Mouse (Mus musculus) liver, adult 2 months (tissue): ENCODE results near the gene Myo16. TPM values are rescaled to one million over a fixed set of nuclear protein-coding genes. Genes with fewer than 3 reads are reported as not detected.
A peak's percentile ranks its signal among the peaks of the same experiment; 100 is the strongest.

Experiments
- DNase-seq: peaks from one replicate; pipeline ENCODE4 v3.0.0-alpha.2; 2011; ENCODE audit warnings: low read depth, low spot score; ENCODE audit errors: extremely low read depth
- H3K27ac ChIP-seq: fragments of 200-500 bp; replicated peaks from 2 replicates; pipeline ENCODE4 v1.5.1; 2012; ENCODE audit warnings: low read depth, mild to moderate bottlenecking, control low read depth, inconsistent platforms, low read length; ENCODE audit not compliant: insufficient read depth
- H3K27me3 ChIP-seq: fragments of 200-500 bp; 2 replicates; pipeline ENCODE4 v1.6.1; 2012; ENCODE audit warnings: mild to moderate bottlenecking, moderate library complexity, low read length, inconsistent platforms; ENCODE audit not compliant: control insufficient read depth, insufficient read depth
- H3K36me3 ChIP-seq: fragments of 200-500 bp; 2 replicates; pipeline ENCODE4 v1.6.1; 2012; ENCODE audit warnings: low read length, inconsistent platforms; ENCODE audit not compliant: control insufficient read depth, insufficient read depth
- H3K4me1 ChIP-seq: fragments of 200-500 bp; 2 replicates; pipeline ENCODE4 v1.6.1; 2011; ENCODE audit warnings: low read length; ENCODE audit not compliant: control insufficient read depth, insufficient read depth
- H3K4me3 ChIP-seq: fragments of 200-500 bp; 2 replicates; pipeline ENCODE4 v1.5.1; 2011; ENCODE audit warnings: low read depth, mild to moderate bottlenecking, control low read depth, low read length, moderate library complexity; ENCODE audit not compliant: insufficient read depth
- H3K79me2 ChIP-seq: fragments of 200-500 bp; 2 replicates; pipeline ENCODE4 v1.6.1; 2012; ENCODE audit warnings: inconsistent platforms, mild to moderate bottlenecking, low read length, moderate library complexity; ENCODE audit not compliant: control insufficient read depth, insufficient read depth
- H3K9ac ChIP-seq: fragments of 200-500 bp; 2 replicates; pipeline ENCODE4 v1.6.1; 2012; ENCODE audit warnings: low read depth, mild to moderate bottlenecking, control low read depth, inconsistent platforms, low read length
- CTCF ChIP-seq: fragments of 200-500 bp; IDR thresholded peaks from 2 replicates; pipeline ENCODE4 v1.5.1; 2011; ENCODE audit warnings: low read depth, low read length, control low read depth
- POLR2A ChIP-seq: fragments of 200-500 bp; IDR thresholded peaks from 2 replicates; pipeline ENCODE4 v1.6.1; 2011; ENCODE audit warnings: low read length, control low read depth; ENCODE audit not compliant: insufficient read depth; ENCODE audit errors: extremely low read depth
- WGBS: fragments of 180-500 bp; shearing (Covaris S2); methylation state at CpG from one replicate; pipeline ENCODE4 v1.1.7; 2018; 5-methylcytosine and 5-hydroxymethylcytosine counted together
- polyA plus RNA-seq: library from polyadenylated mRNA; depleted of rRNA; stranded (reverse); fragments of >200 nt; gene quantifications from 2 replicates; pipeline ENCODE4 v1.2.3, GENCODE M21; 2012
- total RNA-seq: library from RNA; depleted of rRNA; stranded (reverse); fragments of >200 nt; gene quantifications from 2 replicates; pipeline ENCODE4 v1.2.3, GENCODE M21; 2014

The Myo16 gene
- total and polyA plus RNA-seq, 2 experiments = not detected

DNA sequence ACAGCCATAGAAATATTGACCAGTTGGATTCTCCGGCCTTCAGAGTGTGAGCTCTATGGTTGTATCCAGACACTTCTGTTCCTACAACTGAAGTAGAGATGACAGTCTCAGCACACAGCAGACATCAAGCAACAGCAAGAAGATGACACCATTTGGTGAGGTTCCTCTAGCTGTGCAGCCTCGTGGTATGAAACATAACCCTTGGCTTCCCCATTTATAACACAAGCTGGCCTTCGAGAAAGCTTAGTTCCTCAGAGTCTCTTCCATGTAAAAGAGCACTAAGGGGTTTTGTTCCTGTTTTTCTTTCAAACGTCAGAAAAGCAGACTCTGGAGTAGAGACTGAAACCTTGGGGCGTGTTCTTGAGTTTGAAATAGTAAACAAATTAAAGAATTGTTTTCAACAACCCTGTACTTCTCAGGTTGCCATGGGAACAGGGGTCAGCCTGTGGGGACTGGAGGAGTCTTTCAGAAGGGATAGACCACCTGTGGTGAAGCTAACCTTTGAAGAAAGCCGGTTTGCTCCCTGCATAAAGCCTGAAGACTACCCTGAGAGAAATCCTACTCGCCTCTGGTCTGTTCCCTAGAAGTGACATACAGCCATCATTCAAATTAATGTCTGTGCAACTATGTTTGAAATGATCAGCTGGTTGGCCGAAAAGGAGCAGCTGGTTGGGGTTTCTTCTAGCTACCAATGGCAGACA lies 510.2 kb downstream of the Myo16 start:
- Histone ChIP-seq H3K9ac (no peak overlapping the region), H3K4me1 (no peaks in the 10 kb centered on the region), H3K27ac (no peak overlapping the region), H3K4me3 (no peak overlapping the region), H3K27me3 (no peaks in the 10 kb centered on the region), H3K79me2 (no peaks in the 10 kb centered on the region), H3K36me3 (no peaks in the 10 kb centered on the region)
- 66% methylated on average over 8 of the region's 8 CpGs for WGBS
- DNase-seq = peak; percentile 44
- TF ChIP-seq POLR2A (no peak), CTCF (no peak)

DNA sequence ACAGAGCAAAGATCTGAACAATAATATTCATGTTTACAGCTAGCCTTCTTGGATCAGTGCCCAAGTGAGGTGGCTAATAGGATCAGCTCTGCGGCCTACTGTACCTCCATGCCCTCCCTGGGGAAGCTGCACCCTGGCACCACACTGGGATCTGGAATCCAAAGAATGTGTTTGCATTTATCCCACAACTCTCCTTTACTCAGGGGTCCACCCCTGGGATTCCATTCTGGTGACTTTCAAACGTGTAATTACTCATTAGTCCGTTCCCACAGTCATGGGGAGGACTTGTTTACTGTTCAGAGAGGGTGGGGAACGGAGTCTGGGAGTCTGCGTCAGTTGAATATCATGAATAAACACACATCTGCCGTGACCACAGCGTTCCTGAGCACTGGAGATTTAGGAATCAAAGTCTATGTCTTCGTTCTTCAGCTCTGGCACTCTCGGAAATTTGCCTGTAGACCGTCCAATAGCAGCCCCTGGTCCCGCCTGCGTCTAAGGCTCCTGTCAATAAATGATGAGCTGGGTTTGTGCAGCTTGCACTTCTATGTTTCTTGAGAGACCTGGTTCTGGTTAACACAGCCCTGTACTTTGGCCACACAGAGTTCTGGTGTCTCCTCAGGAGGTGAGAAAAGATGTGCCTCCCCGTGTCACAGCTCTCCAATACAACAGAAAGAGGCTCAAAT lies 511.3 kb downstream of the Myo16 start:
- Histone ChIP-seq H3K36me3 (no peaks in the 10 kb centered on the region), H3K4me1 (no peaks in the 10 kb centered on the region), H3K27ac (no peak overlapping the region), H3K4me3 (no peak overlapping the region), H3K9ac (no peak overlapping the region), H3K79me2 (no peaks in the 10 kb centered on the region), H3K27me3 (no peaks in the 10 kb centered on the region)
- no peak for DNase-seq
- TF ChIP-seq CTCF = no peak
- TF ChIP-seq POLR2A = no peak
- WGBS = 41% methylated on average over 13 of the region's 13 CpGs

DNA sequence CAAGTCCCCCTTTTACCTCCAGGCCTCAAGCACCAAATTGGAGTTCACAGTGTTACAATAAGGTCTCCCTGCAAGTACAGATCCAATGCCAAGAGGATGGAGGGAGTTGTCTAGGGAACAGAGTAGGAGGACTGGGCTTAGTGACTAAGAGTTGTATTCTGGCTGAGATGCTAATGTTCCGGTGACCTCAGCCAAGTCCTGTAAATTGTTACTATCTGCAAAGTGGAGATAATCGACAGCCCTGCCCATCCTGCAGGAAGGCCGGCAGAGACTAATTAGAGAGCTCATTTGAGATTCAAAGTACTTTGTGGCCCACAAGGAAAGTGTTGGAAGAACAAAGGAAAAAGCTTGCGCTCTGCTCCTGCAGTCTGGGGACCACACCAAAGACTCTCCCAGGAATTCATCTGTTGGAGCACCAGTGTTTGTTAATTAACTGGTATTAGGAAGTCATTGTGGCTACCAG lies 512.1 kb downstream of the Myo16 start:
- Histone ChIP-seq H3K79me2 (no peaks in the 10 kb centered on the region), H3K27ac (no peak overlapping the region), H3K36me3 (no peaks in the 10 kb centered on the region), H3K9ac (no peak overlapping the region), H3K4me3 (no peak overlapping the region), H3K4me1 (no peaks in the 10 kb centered on the region), H3K27me3 (no peaks in the 10 kb centered on the region)
- TF ChIP-seq POLR2A = no peak
- no peak for TF ChIP-seq CTCF
- 63% methylated on average over 4 of the region's 4 CpGs for WGBS
- DNase-seq = no peak

DNA sequence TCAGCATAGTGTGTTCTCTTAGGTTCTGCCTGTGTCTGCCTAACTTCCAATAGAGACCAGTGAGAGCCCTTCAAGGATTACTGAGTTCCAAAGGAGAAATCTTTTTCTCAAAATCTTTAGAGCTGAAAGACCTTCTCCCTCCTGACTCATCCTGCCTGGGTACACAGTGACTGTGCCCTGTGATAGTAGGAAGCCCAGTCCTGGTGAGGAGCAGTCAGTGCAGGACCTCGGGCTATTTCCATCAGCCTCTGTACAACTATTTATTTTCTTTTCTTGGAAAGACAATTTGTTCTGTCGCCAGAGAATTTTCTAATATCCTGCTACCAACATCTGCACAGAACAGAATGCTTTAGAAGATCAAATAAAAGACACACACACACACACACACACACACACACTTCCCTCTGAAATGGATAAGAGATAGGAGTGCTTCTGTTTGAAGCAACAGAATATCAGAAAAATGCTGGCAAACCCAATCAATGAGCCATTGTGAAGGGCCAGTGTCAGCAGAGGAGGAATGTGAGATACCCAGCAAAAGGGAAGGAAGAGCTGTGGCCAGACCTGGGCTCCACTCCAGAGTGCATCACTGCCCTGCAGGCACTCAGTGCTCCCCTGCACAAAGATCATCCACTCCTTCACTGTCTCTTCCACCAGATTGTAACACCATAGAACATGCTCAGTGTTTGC lies 518.3 kb downstream of the Myo16 start:
- Histone ChIP-seq H3K27ac (no peak overlapping the region), H3K4me3 (no peak overlapping the region), H3K27me3 (no peaks in the 10 kb centered on the region), H3K9ac (no peak overlapping the region), H3K79me2 (no peaks in the 10 kb centered on the region), H3K36me3 (no peaks in the 10 kb centered on the region), H3K4me1 (no peaks in the 10 kb centered on the region)
- 29% methylated on average over 2 of the region's 2 CpGs for WGBS
- no peak for DNase-seq
- TF ChIP-seq CTCF = no peak
- TF ChIP-seq POLR2A = no peak

DNA sequence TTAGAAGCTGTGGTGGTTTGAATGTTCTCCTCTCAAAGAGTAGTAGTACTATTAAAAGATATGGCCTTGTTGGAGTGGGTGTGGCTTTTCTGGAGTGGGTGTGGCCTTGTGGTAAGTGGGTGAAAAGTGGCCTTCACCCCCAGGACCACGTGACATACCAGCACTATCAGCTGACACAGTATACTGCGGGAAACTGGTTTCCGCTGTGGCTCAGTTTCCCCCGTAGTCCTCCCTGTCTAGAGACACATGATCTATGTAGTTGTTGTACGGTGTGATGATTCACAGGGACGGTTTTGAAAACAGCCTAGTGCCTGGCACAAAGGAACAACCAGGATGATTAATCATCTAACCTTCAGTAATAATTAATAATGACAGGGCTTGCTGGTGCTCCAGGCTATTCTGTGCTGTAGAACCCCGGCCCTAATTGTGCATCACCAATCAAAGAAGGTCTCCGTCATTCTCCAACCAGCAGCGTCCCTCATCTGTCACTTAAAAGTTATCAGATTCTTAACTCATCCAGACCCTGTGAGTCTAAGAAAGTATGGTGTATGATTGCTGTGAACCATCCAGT lies 524.2 kb downstream of the Myo16 start:
- Histone ChIP-seq H3K36me3 (no peaks in the 10 kb centered on the region), H3K9ac (no peak overlapping the region), H3K27me3 (no peaks in the 10 kb centered on the region), H3K79me2 (no peaks in the 10 kb centered on the region), H3K4me3 (no peak overlapping the region), H3K4me1 (no peaks in the 10 kb centered on the region), H3K27ac (no peak overlapping the region)
- TF ChIP-seq CTCF = no peak
- no peak for TF ChIP-seq POLR2A
- 89% methylated on average over 9 of the region's 9 CpGs for WGBS
- no peak for DNase-seq
